Mouse (Mus musculus) CH12.LX (cell line): Measurements from ENCODE around the gene Prdx2.
A peak's percentile ranks its signal among the peaks of the same experiment; 100 is the strongest.

Experiments
- CTCF ChIP-seq, 2 experiments: IDR thresholded peaks in 1 of 2; conservative IDR thresholded peaks in 1 of 2; 2 replicates each; pipeline ENCODE4 v1.5.1; 2011 to 2012; ENCODE audit warnings: low read depth in 2 of 2, low read length in 2 of 2, improper control_type of control experiment in 1 of 2, inconsistent platforms in 1 of 2, mild to moderate bottlenecking in 1 of 2, moderate library complexity in 1 of 2
- EP300 ChIP-seq: IDR thresholded peaks from 2 replicates; pipeline ENCODE4 v1.6.1; 2011; ENCODE audit warnings: low read length, improper control_type of control experiment
- RCOR1 ChIP-seq: conservative IDR thresholded peaks from 2 replicates; pipeline ENCODE4 v1.6.1; 2012; ENCODE audit warnings: low read depth, mild to moderate bottlenecking, inconsistent platforms, low read length, improper control_type of control experiment

GRCm38 (mm10) chr8:84974543-84975142 is 5.3 kb downstream of the Prdx2 start:
- TF ChIP-seq CTCF (conservative IDR thresholded peaks at IDR 0.05 in 1 of 2, IDR thresholded peaks at IDR 0.05 in 1 of 2; ENCODE audit: low read depth in 2 of 2, low read length in 2 of 2) (no peak), EP300 (peak; percentile 71), RCOR1 (no peak)
